Mouse (Mus musculus) urinary bladder, postnatal 10 days (tissue): ENCODE measurements around the gene Tmem265.

Experiments
- DNase-seq: peaks from one replicate; pipeline ENCODE4 v3.0.0; 2022; ENCODE audit warnings: low spot score

Tmem265 gene

DNA sequence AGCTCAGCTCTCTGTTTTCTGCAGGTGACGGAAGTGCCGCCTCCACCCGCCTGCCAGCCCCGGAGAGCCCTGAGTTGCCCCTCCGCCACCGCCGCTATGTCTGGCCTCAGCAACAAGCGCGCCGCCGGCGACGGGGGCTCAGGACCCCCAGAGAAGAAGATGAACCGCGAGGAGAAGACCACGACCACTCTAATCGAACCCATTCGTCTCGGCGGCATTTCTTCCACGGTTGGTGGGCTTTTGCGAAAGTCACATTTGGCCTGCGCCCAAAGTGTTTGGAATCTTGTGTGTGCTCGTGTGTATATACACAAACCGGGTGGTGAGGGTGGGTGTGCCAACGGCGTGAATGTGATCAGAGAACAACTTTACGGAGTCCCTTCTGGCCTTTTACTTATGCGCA is 27.7 kb downstream of the Tmem265 start:
- DNase-seq: no peak

DNA sequence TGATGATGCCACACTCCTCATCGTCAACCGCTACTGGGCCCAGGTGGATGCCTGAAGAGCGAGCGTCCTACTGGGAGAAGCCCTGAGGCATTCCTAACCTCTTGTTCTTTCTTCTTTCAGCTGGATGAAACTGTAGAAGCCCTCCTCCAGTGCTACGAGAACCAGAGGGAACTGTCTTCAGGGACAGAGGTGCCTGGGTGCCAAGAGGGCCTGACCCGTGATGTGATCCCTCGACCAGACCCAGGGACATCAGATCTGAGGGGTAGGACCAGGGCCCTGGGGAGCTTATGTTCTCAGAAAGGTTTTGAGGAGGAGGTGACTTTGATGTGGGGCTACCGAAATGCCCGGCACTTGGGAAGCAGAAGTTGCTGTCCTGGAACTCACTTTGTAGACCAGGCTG is 28.4 kb downstream of the Tmem265 start:
- no peak for DNase-seq

DNA sequence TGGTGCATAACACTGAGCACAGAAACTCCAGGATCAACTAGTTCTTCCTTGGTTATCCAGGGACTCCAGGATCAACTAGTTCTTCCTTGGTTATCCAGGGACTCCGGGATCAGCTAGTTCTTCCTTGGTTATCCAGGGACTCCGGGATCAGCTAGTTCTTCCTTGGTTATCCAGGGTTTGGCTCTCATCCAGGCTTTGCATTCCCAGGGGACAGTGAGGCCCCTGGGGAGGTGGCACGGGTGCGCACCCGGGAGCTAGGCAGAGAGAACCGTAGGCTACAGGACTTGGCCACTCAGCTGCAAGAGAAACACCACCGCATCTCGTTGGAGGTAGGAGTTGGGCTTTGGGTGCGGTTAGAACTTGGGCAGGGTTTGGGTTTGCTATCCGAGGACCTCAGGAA is 29.9 kb downstream of the Tmem265 start:
- DNase-seq: no peak

- DNase-seq: no peak
These were observed 31.4 kb downstream of the Tmem265 start for GRCm38 (mm10) chr7:127592575-127592974.

- no peak for DNase-seq
These were observed 35.6 kb downstream of the Tmem265 start for GRCm38 (mm10) chr7:127596747-127597146.

DNA sequence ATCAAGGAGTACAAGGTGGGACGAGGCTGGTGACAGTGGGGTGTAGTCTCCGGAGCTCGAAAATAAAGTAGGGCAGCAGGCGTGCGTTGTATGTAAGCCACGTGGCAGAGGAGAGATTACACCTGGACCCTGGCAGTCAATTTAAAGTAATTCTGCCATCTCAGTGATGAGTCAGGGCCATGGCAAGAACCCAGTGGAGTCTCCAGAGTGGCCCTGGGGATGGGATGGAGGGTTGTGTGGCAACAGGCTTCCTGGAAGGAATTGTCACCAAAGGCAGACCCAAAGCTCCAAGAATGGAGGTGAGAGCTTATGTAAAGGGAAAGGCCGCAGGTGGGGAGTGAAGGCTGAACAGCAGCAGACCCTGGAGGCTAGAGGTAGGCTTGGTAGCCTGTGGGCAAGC is 39.4 kb downstream of the Tmem265 start:
- DNase-seq: no peak

DNA sequence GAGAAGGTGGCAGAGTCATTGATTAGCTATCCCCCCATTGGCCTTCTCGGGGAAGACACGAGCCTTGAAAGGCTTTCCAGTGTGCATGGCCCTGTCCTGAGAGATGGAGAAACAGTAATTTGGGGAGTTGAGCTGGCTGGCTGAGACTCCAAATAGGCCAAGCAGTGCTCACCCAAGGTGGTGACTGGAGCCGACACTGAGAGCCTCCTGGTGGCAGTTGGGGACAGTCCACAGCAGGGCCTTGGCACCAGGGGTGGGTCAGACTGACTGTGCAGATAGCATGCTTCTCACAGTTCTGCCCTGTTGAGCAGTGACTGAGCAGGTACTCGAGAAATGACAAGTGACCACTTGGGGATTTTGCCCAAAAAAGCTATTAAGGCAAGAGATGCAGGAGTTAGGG is 40.5 kb downstream of the Tmem265 start:
- DNase-seq: no peak

DNA sequence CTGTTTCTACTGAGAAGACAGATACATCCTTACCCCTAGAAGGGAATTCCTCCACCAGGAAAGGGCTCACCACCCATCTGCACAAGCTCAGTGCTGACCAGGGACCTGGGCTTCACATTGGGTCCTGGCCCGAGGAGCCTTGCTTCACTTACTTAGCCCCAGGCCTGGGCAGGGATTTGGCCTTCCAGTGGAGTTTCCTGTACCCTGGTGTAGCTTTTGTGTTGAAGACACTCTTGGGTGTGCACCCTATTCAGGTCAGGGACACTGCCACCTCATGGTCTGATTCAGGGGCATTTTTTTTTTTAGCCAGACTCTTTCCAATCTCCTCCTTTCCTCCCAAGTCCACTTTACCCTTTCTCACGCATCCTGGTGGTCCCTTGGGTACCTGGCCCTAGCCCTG is 41.7 kb downstream of the Tmem265 start:
- no peak for DNase-seq

DNA sequence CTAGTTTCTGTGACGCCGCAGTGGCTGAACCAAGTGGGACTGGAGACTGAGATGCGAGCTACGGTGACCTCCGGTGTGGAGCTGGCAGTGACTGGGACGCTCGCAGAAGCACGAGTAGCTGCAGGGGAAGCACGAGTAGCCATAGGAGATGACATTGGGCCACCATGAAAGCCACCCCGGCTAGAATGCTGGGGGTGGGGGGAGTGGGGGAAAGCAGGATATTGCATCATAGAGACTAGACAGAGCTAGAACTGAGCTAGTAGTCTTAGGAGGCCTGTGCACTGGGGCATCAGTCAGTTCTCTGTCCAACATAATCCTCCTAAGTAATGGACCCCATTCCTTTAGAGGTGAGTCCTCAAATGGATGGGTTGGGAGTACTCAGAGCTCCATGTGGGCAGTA is 43.1 kb downstream of the Tmem265 start:
- no peak for DNase-seq

DNA sequence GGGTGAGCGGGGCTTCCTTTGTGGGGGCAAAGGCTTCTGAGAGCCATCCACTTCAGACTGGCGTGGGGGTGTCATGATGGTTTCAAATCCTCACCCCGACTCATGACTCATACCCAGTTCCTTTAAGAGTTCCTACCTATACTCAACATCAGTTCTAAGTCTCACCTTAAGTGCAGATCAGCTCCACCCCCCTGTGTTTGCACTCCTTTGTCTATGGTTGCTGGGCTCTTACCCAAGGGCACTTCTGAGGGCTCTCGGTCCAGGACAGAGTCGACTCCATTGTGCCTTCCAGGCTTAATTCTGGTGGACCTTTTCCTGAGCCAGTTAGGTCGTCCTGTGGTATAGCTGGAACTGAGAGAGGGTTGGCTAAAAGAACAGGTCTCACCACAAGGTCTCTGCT is 46.0 kb downstream of the Tmem265 start:
- no peak for DNase-seq

DNA sequence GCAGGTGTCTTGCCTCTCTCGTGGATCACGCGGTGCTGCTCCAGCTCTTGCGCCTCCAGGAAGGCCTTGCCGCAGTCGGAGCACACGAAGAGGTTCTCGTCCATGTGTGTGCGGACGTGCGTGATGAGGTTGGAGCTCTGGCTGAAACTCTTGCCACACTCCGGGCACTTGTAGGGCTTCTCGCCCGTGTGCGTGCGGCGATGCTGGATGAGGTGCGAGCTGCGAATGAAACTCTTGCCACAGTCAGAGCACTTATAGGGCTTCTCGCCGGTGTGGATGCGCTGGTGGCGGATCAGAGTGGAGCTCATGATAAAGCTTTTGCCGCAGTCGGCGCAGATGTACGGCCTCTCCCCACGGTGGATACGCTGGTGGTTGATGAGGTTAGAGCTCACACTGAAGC is 49.8 kb downstream of the Tmem265 start:
- DNase-seq: no peak

- no peak for DNase-seq
These were observed 50.4 kb downstream of the Tmem265 start for GRCm38 (mm10) chr7:127611561-127611960.

GRCm38 (mm10) chr7:127613501-127613900 is 52.3 kb downstream of the Tmem265 start:
- no peak for DNase-seq

- no peak for DNase-seq
These were observed 52.9 kb downstream of the Tmem265 start for GRCm38 (mm10) chr7:127614091-127614490.

DNA sequence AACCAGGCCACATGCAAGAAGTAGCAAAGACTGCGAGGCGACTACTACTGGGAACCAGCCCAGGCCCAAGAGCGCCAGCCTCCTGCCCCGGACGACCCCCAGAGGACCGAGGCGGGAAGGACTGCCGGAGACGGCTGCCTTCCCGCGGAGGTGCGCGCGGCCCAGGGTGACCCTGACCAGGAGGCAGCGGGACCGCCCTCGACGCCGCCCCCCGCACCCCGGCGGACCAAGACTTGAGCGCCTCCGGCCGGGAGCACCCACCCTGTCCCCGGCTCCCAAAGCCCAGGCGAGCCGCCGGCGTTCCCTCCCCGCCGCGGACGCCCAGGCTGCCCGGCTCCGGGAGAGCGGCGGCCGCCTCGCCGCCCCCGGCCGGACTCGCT is 53.3 kb downstream of the Tmem265 start:
- no peak for DNase-seq

- no peak for DNase-seq
These were observed 54.0 kb downstream of the Tmem265 start, which contains the start of gene Zfp629 for GRCm38 (mm10) chr7:127614891-127615843. TSS of gene Zfp629 (minus strand) at chr7:127615797.

GRCm38 (mm10) chr7:127616336-127616735 is 55.1 kb downstream of the Tmem265 start:
- no peak for DNase-seq
